Mouse (Mus musculus): ENCODE measurements around the gene Phf3. TPM values are rescaled to one million over a fixed set of nuclear protein-coding genes. Genes with fewer than 3 reads are reported as not detected.
A peak's percentile ranks its signal among the peaks of the same experiment; 100 is the strongest.
"Not testable (repeated sequence)": the region's sequence is repeated elsewhere in the genome, so short reads cannot be mapped to it uniquely, and the experiment has no call there.

Phf3 gene
- total and polyA plus RNA-seq, 2 experiments from 2014 or later = 28.5 to 101 TPM

DNA sequence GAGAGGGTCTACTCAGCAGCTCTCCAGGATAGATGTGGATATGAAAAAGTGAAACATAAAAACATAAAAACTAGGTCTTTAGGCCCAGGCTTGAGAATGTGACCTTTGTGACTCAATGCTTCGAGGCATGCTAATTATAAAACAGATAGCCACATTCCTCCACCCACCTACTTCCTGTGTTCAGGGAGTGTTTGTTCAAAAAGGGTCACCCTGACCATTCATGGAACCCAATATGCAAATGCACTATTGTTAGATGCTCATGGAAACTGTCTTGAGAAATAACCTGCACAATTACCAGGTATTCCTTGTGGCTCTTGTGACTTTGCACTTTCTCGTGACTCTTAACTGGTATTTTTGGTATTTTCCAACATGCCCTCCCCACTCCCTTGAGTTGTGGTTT, 25.0 kb upstream of the Phf3 start:
- no peak overlapping the region for H3K4me2 ChIP-seq (ENCODE audit: low read depth)
- ATAC-seq (no peak), DNase-seq (no peak)
- H3K9ac ChIP-seq = no peak overlapping the region
- WGBS = 89% methylated on average over 2 of the region's 2 CpGs
- no peaks in the 10 kb centered on the region for H3K27me3 ChIP-seq (ENCODE audit: insufficient read depth, low read length)
- no peak overlapping the region for H3K4me3 ChIP-seq (ENCODE audit: low read depth, low read length)
- no peaks in the 10 kb centered on the region for H3K9me3 ChIP-seq (ENCODE audit: low read length)
- H3K27ac ChIP-seq (ENCODE audit: low read depth, low read length) = no peak overlapping the region
- H3K36me3 ChIP-seq (ENCODE audit: insufficient read depth) = no peaks in the 10 kb centered on the region
- no peak for TF ChIP-seq CTCF (IDR thresholded peaks at IDR 0.05; ENCODE audit: low read depth)
- no peaks in the 10 kb centered on the region for H3K4me1 ChIP-seq (ENCODE audit: insufficient read depth)

DNA sequence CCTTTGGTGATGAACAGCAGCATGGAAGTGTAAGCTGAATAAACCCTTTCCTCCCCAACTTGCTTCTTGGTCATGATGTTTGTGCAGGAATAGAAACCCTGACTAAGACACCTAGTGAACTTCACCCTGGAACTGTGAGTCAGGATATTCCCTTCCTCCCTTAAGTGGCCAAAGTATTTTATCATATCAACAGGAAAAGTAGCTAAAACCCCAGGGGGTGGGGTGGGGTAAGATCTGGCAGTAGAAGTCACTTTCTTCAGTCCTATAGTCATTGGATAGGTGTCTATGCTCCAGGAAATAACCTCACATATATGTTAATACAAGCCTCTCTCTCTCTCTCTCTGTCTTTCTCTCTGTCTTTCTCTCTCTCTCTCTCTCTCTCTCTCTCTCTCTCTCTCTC, 21.6 kb upstream of the Phf3 start:
- H3K27ac ChIP-seq (ENCODE audit: low read depth, low read length); H3K27me3 ChIP-seq (ENCODE audit: insufficient read depth, low read length); H3K36me3 ChIP-seq (ENCODE audit: insufficient read depth); ATAC-seq; H3K4me3 ChIP-seq (ENCODE audit: low read depth, low read length); H3K4me1 ChIP-seq (ENCODE audit: insufficient read depth); H3K9me3 ChIP-seq (ENCODE audit: low read length); DNase-seq; H3K9ac ChIP-seq; H3K4me2 ChIP-seq (ENCODE audit: low read depth): not testable (repeated sequence)

DNA sequence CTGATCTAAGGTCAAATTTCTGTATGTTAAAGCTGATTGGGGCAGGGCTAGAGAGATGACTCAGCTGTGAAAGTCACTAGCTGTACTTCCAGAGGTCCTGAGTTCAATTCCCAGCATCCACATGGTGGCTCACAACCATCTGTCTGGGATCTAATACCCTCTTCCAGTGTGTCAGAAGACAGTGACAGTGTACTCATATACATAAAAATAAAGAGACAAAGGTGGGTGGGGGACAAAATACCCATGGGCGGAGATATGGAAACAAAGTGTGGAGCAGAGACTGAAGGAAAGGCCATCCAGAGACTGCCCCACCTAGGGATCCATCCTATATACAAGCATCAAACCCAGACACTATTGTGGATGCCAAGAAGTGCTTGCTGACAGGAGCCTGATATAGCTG, 10.1 kb upstream of the Phf3 start:
- ATAC-seq; H3K4me3 ChIP-seq (ENCODE audit: low read depth, low read length); H3K27ac ChIP-seq (ENCODE audit: low read depth, low read length); DNase-seq; H3K4me2 ChIP-seq (ENCODE audit: low read depth); H3K9me3 ChIP-seq (ENCODE audit: low read length); H3K27me3 ChIP-seq (ENCODE audit: insufficient read depth, low read length); H3K9ac ChIP-seq; H3K36me3 ChIP-seq (ENCODE audit: insufficient read depth); H3K4me1 ChIP-seq (ENCODE audit: insufficient read depth): not testable (repeated sequence)
- WGBS = 97% methylated on average over 1 of the region's 1 CpGs

DNA sequence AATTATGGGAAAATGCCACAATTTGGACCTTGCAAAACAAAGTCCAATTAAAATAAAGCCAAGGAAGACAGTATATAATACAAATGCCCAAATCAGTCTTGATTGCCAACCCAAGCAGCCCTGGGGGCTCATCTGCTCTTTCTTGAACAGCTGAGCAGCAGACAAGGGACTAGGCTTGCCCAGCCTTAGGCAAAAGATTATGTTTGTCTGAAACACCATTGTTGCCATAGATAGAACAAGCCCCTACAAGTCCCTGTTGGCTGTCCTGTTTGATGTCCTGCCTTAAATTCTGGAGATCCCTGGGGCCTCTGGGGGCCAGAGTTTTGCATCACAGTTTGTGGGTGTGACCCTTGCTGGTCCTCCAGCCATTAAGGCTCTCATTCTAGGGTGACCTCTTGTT, 2.0 kb upstream of the Phf3 start:
- H3K27me3 ChIP-seq (ENCODE audit: insufficient read depth, low read length) = no peaks in the 10 kb centered on the region
- no peaks in the 10 kb centered on the region for H3K9me3 ChIP-seq (ENCODE audit: low read length)
- ATAC-seq (no peak), DNase-seq (no peak)
- TF ChIP-seq CTCF (IDR thresholded peaks at IDR 0.05; ENCODE audit: low read depth) = no peak
- peaks cover 11% of the 10 kb centered on the region for H3K4me1 ChIP-seq (ENCODE audit: insufficient read depth)
- no peak overlapping the region for H3K9ac ChIP-seq
- no peaks in the 10 kb centered on the region for H3K36me3 ChIP-seq (ENCODE audit: insufficient read depth)
- no peak overlapping the region for H3K4me3 ChIP-seq (ENCODE audit: low read depth, low read length)
- no peak overlapping the region for H3K27ac ChIP-seq (ENCODE audit: low read depth, low read length)
- H3K4me2 ChIP-seq (ENCODE audit: low read depth) = no peak overlapping the region

DNA sequence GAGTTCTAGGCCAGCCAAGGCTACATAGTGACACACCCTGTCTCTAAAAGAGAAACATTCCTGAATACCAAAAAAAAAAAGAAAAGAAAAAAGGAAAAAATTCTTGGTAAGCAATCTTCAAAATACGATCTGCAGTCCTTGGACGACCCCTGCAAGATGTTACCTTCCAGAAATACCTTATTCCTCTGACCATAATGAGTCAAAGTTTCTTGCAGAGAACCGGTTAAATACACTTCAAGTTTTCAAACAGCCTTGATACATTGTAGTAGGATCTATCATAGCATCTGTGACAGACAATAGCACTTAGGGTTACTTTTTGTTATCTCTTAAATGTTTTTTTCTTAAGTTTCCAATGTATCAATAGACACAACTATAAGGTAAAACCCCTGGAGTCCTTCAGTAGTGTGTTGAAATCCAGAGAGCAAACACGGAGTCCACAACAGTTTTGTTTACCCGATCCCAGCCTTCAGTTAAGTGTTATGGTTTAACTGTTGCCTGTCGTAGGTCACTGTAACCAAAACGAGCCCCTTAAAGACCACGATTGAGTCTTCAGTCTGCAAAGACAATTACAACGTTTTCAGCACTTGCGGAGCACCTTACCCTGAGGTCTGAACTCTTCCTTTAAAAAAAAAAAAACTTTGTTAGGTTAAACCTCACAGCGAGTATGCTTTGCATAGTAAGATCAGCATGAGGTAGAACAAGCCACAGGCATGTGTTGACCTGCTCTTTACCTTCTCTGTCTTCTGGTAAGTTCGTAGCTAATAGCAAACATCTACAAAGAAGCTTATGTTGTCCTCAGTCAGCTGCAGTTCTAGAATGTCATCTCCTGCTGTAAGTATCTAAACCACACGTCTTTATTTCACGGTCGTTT, 775 bp upstream of the Phf3 start:
- Histone ChIP-seq H3K9me3 (ENCODE audit: low read length) (no peaks in the 10 kb centered on the region), H3K27me3 (ENCODE audit: insufficient read depth, low read length) (no peaks in the 10 kb centered on the region), H3K4me1 (ENCODE audit: insufficient read depth) (peaks cover 17% of the 10 kb centered on the region), H3K4me2 (ENCODE audit: low read depth) (peak overlapping the region; percentile 47), H3K36me3 (ENCODE audit: insufficient read depth) (no peaks in the 10 kb centered on the region), H3K9ac (peak overlapping the region; percentile 90), H3K4me3 (ENCODE audit: low read depth, low read length) (peak overlapping the region; percentile 95), H3K27ac (ENCODE audit: low read depth, low read length) (peak overlapping the region; percentile 98)
- WGBS = 48% methylated on average over 15 of the region's 15 CpGs
- ATAC-seq (no peak), DNase-seq (peak; percentile 2)
- no peak for TF ChIP-seq CTCF (IDR thresholded peaks at IDR 0.05; ENCODE audit: low read depth)

DNA sequence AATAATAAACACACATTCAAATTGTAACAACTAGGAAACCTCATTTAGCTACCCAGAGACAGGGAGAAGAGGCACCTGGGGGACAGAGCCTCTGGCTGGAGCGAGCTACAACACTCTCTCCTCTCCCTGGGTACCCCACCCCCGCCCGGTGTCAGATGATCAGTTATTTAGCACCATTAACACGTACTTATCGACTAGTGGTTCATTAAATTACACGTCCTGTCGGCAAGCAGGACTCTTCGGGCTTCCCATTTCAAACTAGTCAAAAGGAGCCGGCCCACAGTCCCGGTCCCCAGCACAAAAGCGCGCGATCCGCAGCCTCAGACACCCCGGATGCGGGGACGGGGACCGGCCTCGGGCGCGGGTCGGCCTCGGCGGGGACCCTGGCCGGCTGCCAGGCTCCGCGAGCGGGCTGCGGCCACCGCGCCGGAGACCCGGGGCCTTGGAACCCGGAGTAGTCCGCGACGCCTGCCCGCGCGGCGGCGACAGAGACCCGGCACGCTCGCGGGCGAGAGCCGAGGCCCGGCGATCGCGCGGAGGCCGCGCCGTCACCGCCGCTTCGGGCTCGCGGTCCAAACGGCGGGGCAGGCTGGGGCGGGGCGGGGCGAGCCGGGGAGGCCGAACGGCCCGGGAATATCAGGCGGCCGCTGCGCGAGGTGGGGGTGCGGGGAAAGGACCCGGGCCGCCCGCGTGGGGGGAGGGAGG, 733 bp downstream of the Phf3 start:
- no peaks in the 10 kb centered on the region for H3K9me3 ChIP-seq (ENCODE audit: low read length)
- peak overlapping the region; percentile 98 for H3K27ac ChIP-seq (ENCODE audit: low read depth, low read length)
- ATAC-seq (peak; percentile 60), DNase-seq (peak; percentile 63)
- peak overlapping the region; percentile 95 for H3K4me3 ChIP-seq (ENCODE audit: low read depth, low read length)
- H3K4me1 ChIP-seq (ENCODE audit: insufficient read depth) = peaks cover 17% of the 10 kb centered on the region
- no peak for TF ChIP-seq CTCF (IDR thresholded peaks at IDR 0.05; ENCODE audit: low read depth)
- H3K27me3 ChIP-seq (ENCODE audit: insufficient read depth, low read length) = no peaks in the 10 kb centered on the region
- no peaks in the 10 kb centered on the region for H3K36me3 ChIP-seq (ENCODE audit: insufficient read depth)
- H3K4me2 ChIP-seq (ENCODE audit: low read depth) = peak overlapping the region; percentile 44
- peak overlapping the region; percentile 90 for H3K9ac ChIP-seq
- WGBS = 4% methylated on average over 70 of the region's 79 CpGs

DNA sequence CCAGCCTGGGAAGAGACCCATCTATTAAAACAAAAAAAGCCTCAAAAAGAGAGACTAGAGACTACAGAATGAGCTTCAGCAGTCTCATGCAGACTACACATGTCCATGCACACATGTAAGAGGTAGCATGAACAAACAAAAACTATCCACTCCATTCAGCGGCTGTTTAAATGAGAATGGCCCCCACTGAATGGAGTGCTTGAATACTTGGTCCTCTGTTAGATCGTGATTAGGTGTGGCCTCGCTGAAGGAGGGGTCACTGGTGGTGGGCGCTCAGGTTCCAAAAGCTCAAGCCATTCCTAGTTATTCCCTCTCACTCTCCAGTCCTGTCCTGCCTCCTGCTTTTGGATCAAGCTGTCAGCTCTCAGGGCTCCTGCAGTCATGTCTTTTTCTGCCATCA, 5.9 kb downstream of the Phf3 start:
- Histone ChIP-seq H3K27me3 (ENCODE audit: insufficient read depth, low read length) (no peaks in the 10 kb centered on the region), H3K36me3 (ENCODE audit: insufficient read depth) (no peaks in the 10 kb centered on the region), H3K9ac (no peak overlapping the region), H3K9me3 (ENCODE audit: low read length) (no peaks in the 10 kb centered on the region), H3K27ac (ENCODE audit: low read depth, low read length) (no peak overlapping the region), H3K4me3 (ENCODE audit: low read depth, low read length) (no peak overlapping the region), H3K4me1 (ENCODE audit: insufficient read depth) (peaks cover 17% of the 10 kb centered on the region), H3K4me2 (ENCODE audit: low read depth) (no peak overlapping the region)
- DNase-seq (no peak), ATAC-seq (no peak)
- WGBS = 82% methylated on average over 4 of the region's 4 CpGs
- TF ChIP-seq CTCF (IDR thresholded peaks at IDR 0.05; ENCODE audit: low read depth) = no peak
